Mouse (Mus musculus) heart, postnatal 4 days (tissue): Measurements from ENCODE around the gene Pcca. TPM values are rescaled to one million over a fixed set of nuclear protein-coding genes. Genes with fewer than 3 reads are reported as not detected.

ENCODE experiments used
- DNase-seq: peaks from one replicate; pipeline ENCODE4 v3.0.0; 2021
- total RNA-seq, 2 experiments: library from RNA; stranded (reverse); gene quantifications; 2 replicates each; pipeline ENCODE4 v1.2.3; 2021

Pcca gene
- total RNA-seq, 2 experiments from 2014 or later = 26.3 to 34.9 TPM

GRCm38 (mm10) chr14:122649336-122649950 is 115.3 kb downstream of the Pcca start:
- no peak for DNase-seq

GRCm38 (mm10) chr14:122651681-122652080 is 117.6 kb downstream of the Pcca start:
- no peak for DNase-seq

- DNase-seq = no peak
These were observed 141.5 kb downstream of the Pcca start for GRCm38 (mm10) chr14:122675661-122676060.

GRCm38 (mm10) chr14:122683645-122684044 is 149.5 kb downstream of the Pcca start:
- no peak for DNase-seq

- no peak for DNase-seq
These were observed 150.1 kb downstream of the Pcca start for GRCm38 (mm10) chr14:122684250-122684649.

- DNase-seq = no peak
These were observed 150.7 kb downstream of the Pcca start for GRCm38 (mm10) chr14:122684811-122685210.

- no peak for DNase-seq
These were observed 153.3 kb downstream of the Pcca start for GRCm38 (mm10) chr14:122687398-122687797.

GRCm38 (mm10) chr14:122688378-122688777 is 154.3 kb downstream of the Pcca start:
- no peak for DNase-seq

- DNase-seq = no peak
These were observed 155.2 kb downstream of the Pcca start for GRCm38 (mm10) chr14:122689136-122689815.

- no peak for DNase-seq
These were observed 157.4 kb downstream of the Pcca start for GRCm38 (mm10) chr14:122691555-122691954.

- no peak for DNase-seq
These were observed 166.2 kb downstream of the Pcca start for GRCm38 (mm10) chr14:122700333-122700732.

GRCm38 (mm10) chr14:122713793-122714192 is 179.7 kb downstream of the Pcca start:
- no peak for DNase-seq

- no peak for DNase-seq
These were observed 180.8 kb downstream of the Pcca start for GRCm38 (mm10) chr14:122714911-122715310.

GRCm38 (mm10) chr14:122716057-122716456 is 181.9 kb downstream of the Pcca start:
- no peak for DNase-seq

- DNase-seq = no peak
These were observed 185.5 kb downstream of the Pcca start for GRCm38 (mm10) chr14:122719496-122720080.

- DNase-seq = no peak
These were observed 186.9 kb downstream of the Pcca start for GRCm38 (mm10) chr14:122720989-122721388.

- no peak for DNase-seq
These were observed 187.6 kb downstream of the Pcca start for GRCm38 (mm10) chr14:122721750-122722149.

GRCm38 (mm10) chr14:122726456-122726855 is 192.3 kb downstream of the Pcca start:
- DNase-seq = no peak

GRCm38 (mm10) chr14:122729431-122730073 is 195.4 kb downstream of the Pcca start:
- DNase-seq = no peak

- no peak for DNase-seq
These were observed 196.9 kb downstream of the Pcca start for GRCm38 (mm10) chr14:122730921-122731551.

- DNase-seq = no peak
These were observed 202.7 kb downstream of the Pcca start for GRCm38 (mm10) chr14:122736806-122737205.
